Comparison of ENCODE assay signal across 11 mouse cellular contexts in genomic region chr1:134804373-134804772, GRCm38 (mm10).
DNase-seq lines count a peak whose midpoint lies in the region; ATAC-seq and TF ChIP-seq lines count a peak whose summit lies in the region.
"Had no signal": no experiment of that assay in that cellular context is flagged by ENCODE, and none has a peak within 500 bp of the region (broad histone marks: within the 10 kb centered on the region; RNA-seq: fewer than 3 reads in every experiment).

No protein-coding gene starts in this region.

- WGBS in intestine, postnatal 0 days = 59% methylated on average over 5 of the region's 5 CpGs

- no peaks in the 10 kb centered on the region for H3K4me1 ChIP-seq in intestine, postnatal 0 days (replicated peaks; ENCODE audit: control insufficient read depth, insufficient read depth, low read length)

- DNase-seq in gastrocnemius, adult 18-20 months (ENCODE audit: low spot score) = peak; percentile 44
- no peak for DNase-seq in gastrocnemius, postnatal 10 days
- DNase-seq in 3134 (ENCODE audit: extremely low read depth, insufficient read length, low spot score) = peak; percentile 18
- peak; percentile 96 for DNase-seq in heart, adult 11 months
- DNase-seq in adrenal gland, postnatal 10 days = no peak
- no peak for DNase-seq in layer of hippocampus, adult 8-10 months (ENCODE audit: low spot score in 2 of 2)
- no peak for DNase-seq in cerebellum, postnatal 14 days
- DNase-seq: B cell, adult 2 months; cerebellum, postnatal 36 days had no signal

- H3K27me3 ChIP-seq in intestine, postnatal 0 days (replicated peaks; ENCODE audit: control insufficient read depth, insufficient read depth, low read length) = no peaks in the 10 kb centered on the region

- H3K4me2 ChIP-seq in intestine, postnatal 0 days (replicated peaks; ENCODE audit: low read depth) = 0 out of 2 replicates have a peak overlapping the region, but pooled peaks have one; percentile 11

- no peaks in the 10 kb centered on the region; the same call in 1 of the 2 replicates for H3K36me3 ChIP-seq in intestine, postnatal 0 days (ENCODE audit: control insufficient read depth, insufficient read depth)

- H3K9ac ChIP-seq in intestine, postnatal 0 days (ENCODE audit: low read depth, low read length) = no peak overlapping the region

- H3K9me3 ChIP-seq in intestine, postnatal 0 days (ENCODE audit: control insufficient read depth) = no peaks in the 10 kb centered on the region

- H3K4me3 ChIP-seq in intestine, postnatal 0 days (ENCODE audit: low read depth, low read length) = no peak overlapping the region

- peak overlapping the region; percentile 55; the same call in 1 of the 2 replicates for H3K27ac ChIP-seq in intestine, postnatal 0 days (ENCODE audit: low read depth, low read length)

- TF ChIP-seq CTCF in intestine, postnatal 0 days (IDR thresholded peaks at IDR 0.05; ENCODE audit: low read depth) = no peak

- no peak for ATAC-seq in intestine, postnatal 0 days
- ATAC-seq: hindbrain, embryonic 16.5 days had no signal

Comparison
In these comparisons a context has a peak if more than half of its experiments do, and no peak if none do; other contexts are left out.
1. DNase-seq: peak in gastrocnemius, adult 18-20 months (single experiment), 3134 (single experiment) and heart, adult 11 months (single experiment); none in gastrocnemius, postnatal 10 days (single experiment), adrenal gland, postnatal 10 days (single experiment), layer of hippocampus, adult 8-10 months (0 of 2) and cerebellum, postnatal 14 days (0 of 2).